Mouse (Mus musculus): ENCODE data around the gene Rai14. TPM values are rescaled to one million over a fixed set of nuclear protein-coding genes. Genes with fewer than 3 reads are reported as not detected.

Rai14 gene
- total RNA-seq, 1 experiment from 2014 or later, result 2.2 TPM

DNA sequence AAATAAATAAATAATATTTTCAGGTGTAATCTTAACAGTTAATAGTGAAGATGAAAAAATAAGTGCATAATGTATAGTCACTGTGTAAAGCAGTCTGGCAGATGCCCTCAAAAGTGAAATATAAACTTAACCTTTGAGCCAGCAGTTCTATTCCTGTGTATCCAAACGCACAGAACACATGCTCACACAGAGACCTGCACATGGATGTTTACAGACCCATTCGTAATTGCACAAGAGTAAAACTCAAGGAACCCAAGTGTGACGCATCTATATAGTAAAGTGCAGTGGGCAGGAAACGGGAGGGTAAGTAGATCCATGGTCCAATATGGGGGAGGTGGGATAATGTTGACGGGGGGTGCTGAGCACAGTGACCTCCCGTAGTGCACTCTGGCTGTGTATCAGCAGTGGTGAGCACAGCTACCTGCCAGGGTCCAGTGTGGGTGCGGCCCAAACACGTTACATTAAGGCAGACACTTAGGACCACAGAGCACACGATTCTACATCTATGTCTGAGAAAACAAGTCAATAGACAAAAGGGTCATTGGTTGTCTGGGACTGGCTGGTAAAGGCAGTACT, 13.4 kb downstream of the Rai14 start:
- ATAC-seq (replicated peaks; ENCODE audit: insufficient number of reproducible peaks, low FRiP score, low TSS enrichment, poor library complexity, severe bottlenecking), result no peak

DNA sequence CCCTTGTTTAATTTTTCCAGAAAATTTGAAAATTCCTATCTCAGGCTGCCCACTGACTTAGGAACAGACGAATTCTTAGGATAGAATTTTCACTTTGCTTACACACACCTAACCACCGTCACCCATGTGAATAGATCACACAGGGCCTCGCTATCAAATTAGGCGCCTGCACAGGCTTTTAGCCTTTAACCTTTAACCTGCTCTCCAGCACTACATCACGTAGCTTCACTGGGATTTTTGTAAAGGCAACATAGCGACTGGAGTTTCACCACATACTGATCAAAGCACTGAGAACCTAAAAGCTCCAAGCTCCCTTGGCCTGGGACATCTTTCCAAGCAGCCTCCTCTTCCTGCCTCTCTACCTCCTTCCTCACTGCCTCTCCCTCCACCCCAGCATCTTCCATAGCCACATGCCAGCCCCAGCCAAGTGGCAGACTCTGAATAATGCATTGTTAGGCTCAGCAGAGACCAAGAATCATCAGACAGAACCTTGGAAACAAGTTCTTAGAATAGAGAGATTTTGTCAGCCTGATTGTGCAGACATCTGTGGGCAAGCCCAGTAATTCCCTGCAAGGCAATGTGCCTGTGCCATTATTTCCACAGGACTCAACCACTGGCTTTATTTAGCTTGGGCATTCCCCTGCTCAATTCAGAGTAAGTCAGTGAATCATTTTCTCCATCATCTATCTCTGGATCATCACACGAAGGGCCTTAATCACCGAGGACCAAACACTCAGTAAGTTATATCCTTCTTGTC, 17.8 kb downstream of the Rai14 start:
- ATAC-seq (replicated peaks; ENCODE audit: insufficient number of reproducible peaks, low FRiP score, low TSS enrichment, poor library complexity, severe bottlenecking), result no peak

DNA sequence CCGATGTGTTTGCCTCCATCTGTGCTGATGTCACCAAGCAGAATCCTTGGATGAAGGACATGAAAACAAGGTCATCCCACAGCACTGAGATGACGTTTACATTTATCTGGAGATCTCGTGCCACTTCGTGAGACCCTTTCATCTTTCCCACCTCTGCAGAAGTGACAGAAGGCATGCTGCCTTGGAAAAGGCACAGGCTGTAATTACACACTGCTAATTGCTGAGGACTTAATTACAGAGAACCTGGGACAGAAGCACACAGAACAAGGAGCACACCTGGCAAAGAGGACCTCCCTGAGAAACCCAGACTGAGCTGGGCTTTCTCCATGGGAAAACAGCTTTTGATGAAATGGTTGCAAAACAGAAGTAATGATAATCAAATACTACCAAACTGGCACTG, 21.8 kb downstream of the Rai14 start:
- no peak for ATAC-seq (replicated peaks; ENCODE audit: insufficient number of reproducible peaks, low FRiP score, low TSS enrichment, poor library complexity, severe bottlenecking)

DNA sequence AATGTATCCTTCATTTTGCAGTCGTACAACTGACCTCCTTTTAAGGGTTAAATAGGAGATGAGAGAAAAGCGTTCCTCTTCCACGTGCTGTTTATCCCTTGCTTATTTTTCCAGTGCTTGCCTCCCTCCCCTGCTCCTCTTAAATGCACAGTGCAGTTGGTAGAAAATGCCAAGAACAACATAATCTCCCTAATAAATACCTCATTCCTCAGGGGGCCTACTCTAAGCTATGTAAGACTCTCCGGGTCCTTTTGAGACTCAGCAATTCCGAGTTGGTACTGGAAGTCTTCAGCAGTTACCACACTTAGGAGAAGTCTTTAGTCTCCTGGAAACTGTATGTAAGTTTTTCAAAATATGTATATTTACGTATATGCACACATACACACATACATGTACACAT, 22.9 kb downstream of the Rai14 start:
- ATAC-seq (replicated peaks; ENCODE audit: insufficient number of reproducible peaks, low FRiP score, low TSS enrichment, poor library complexity, severe bottlenecking), result no peak

DNA sequence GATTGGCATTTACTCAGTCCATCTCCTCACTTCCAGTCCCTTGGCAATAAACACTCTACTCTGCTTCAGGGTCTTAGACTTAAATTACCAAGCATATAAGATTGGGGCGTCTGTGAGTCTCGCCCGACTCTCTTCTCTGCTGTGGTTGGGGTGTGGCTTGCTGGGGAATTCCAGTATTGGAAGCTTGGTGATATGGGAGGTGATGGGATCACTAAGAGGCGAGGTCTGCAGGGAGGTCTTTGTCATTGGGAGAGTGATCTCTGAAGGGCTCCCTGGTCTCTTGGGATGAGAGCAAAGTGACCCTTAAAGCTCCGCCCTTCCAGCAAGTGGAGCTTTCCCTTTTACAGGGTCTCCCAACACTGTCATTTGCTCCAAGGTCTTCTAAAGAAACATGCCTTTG, 23.5 kb downstream of the Rai14 start:
- ATAC-seq (replicated peaks; ENCODE audit: insufficient number of reproducible peaks, low FRiP score, low TSS enrichment, poor library complexity, severe bottlenecking), result no peak

DNA sequence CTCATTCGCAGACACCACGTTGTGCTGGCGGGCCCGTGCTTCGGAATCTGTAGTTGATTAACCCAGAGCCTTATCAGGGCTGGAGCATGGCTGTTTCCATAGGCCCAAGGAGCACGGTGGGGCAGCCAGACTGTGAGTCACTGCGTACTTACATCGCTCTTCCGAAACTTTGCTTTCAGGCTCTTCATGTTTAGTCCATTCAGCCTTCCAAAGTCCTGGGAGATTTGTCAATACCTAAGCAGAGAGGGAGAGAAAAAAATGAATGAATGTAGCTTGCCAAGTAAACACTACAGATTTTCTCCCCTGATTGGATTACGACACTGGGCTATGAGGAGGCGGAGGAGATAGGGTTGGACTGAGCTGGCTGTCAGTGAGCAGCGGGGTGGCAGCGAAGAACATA, 24.2 kb downstream of the Rai14 start:
- ATAC-seq (replicated peaks; ENCODE audit: insufficient number of reproducible peaks, low FRiP score, low TSS enrichment, poor library complexity, severe bottlenecking), result no peak

DNA sequence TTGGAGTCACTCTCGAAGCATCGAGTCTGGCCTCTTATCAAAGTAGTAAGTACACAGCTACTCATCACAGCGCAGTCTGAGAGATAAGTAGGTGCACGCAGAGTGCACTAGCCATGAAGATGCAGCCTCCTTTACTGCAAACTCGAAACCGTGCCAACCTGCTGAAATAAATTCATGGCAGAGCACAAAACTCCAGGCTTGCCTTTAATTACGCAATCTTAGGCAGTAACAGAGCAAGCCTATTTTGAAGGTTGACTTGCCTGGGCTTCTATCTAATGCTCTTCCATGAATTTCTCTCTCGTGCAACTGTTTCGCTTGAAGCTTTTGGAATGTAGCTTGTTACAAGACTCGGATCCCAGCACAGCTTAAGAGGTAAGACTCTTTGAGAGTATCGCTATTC, 25.1 kb downstream of the Rai14 start:
- ATAC-seq (replicated peaks; ENCODE audit: insufficient number of reproducible peaks, low FRiP score, low TSS enrichment, poor library complexity, severe bottlenecking), result no peak

DNA sequence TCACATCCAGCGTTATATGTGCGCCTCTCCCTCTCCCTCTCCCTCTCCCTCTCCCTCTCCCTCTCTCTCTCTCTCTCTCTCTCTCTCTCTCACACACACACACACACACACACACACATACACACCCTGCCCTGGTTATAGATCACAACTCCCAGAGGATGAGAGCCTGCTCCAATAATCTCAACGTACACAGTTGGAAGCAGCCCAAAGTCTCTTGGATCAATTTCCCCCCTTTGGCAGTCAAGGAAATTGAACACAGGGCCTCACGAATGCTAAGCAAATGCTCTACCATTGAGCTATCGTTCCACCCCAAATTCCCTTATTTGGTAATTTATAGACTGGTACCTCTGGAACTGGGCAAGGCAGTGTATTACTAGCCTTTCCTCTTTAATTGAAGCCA, 25.7 kb downstream of the Rai14 start:
- ATAC-seq (replicated peaks; ENCODE audit: insufficient number of reproducible peaks, low FRiP score, low TSS enrichment, poor library complexity, severe bottlenecking), result no peak

DNA sequence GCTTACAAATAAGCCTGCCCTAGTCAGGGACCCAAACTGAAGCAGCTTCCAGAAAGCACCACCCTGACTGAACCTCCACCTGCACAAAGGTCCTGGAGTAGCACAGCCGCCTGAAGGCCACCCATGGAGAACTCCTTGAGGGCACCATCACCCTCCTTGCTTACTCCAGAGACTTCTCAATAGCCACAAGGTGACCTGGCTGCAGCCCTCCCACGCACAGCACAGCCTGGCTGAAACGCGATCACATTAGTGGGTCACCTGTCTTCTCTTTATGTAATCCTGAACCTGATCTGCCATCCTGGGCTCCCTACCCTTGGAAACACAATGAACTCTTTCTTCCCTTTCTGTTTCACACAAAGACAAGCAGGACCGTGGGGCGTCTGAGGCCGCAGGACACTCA, 27.1 kb downstream of the Rai14 start:
- ATAC-seq (replicated peaks; ENCODE audit: insufficient number of reproducible peaks, low FRiP score, low TSS enrichment, poor library complexity, severe bottlenecking), result no peak

DNA sequence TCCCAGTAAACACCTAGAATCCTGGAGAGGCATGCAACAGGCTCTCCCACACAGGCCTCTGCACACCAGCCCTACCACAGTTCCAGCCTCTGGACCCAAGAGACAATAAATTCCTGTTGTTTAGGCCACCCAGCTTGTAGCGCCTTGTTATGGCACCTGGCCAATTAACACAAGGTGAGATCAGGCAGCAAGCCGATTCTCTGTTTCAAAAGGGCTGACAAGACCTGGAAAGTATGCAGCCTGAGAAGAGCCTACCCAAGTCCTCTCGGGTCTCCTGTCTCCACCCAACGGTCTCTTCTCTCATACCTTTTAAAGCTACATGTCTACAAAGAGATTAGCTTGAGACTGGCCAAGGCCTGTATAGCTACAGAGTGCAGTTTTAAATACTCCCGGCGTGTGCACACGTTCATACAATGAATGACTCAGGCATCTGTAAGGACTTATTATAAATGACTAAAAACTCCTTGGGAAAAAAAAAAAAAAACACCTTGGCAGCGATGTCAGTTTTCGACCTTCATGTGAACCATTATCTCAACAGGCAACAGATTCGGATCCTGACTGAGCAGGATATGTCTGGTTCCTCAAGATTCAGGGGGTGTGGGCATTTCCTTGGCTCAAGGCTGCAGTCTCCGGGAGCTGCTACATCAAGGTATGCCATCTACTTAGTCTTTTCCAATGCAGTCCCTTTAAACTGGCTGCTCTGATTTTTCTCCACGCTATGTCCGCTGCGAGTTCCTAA, 28.6 kb downstream of the Rai14 start:
- ATAC-seq (replicated peaks; ENCODE audit: insufficient number of reproducible peaks, low FRiP score, low TSS enrichment, poor library complexity, severe bottlenecking), result no peak

DNA sequence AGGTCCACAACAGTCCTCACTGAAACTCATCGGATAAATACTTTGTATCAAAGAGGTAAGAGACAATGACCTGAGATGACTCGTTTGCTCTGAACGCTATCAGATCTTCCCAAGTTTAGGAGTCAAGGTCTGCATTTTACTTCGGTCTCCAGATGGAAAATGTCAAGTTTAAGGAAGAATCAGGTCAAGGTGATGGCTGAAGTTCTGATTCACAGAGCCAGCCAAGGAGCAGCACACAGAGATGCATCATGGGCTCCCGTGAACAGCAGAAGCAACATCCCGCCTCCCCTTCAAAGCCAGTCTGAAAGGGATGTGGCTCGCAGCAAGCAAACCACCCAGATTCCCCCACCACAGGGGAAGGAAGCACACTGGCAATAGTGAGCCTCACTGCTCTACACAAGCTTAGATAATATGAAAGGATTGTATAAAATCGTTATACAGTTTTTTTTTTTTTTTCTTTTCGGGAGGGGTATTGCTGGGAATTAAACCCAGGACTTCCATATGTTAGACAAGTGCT, 30.7 kb downstream of the Rai14 start:
- ATAC-seq (replicated peaks; ENCODE audit: insufficient number of reproducible peaks, low FRiP score, low TSS enrichment, poor library complexity, severe bottlenecking), result no peak

DNA sequence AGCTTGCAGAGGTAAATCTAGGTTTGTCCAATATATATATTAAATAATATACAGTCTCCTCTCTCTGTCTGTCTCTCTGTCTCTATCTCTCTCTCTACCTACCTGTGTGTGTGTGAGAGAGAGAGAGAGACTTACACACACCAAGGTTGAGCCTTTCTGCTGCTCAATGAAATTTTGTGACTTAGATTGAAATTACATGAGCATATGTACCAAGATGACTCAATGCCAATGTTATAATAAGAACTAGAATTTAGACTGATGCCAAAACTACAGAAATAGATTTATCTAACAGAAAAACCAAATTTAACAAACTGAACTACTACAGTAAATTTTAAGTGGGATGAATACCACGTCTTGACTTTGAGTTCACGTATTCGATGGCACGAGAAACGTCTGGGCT, 33.9 kb downstream of the Rai14 start:
- no peak for ATAC-seq (replicated peaks; ENCODE audit: insufficient number of reproducible peaks, low FRiP score, low TSS enrichment, poor library complexity, severe bottlenecking)

DNA sequence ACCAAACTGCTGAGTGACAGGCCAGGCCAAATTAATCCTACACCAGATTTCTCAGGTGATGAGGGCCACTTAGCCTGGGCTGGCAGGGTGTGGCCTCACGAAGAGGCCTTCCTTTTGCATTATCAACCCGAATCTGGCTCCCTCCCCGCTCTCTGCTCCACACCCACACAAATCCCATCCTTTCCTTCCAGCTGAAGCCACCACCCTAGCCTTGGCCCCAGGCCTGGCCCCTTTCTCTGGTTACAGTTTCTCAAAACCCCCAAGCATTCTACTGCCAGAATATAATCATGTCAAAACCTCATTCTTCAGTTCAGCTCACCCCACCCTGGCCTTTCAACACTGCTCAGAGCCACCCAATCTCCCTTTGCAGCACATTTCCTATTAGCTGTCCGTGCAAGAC, 34.9 kb downstream of the Rai14 start:
- no peak for ATAC-seq (replicated peaks; ENCODE audit: insufficient number of reproducible peaks, low FRiP score, low TSS enrichment, poor library complexity, severe bottlenecking)

DNA sequence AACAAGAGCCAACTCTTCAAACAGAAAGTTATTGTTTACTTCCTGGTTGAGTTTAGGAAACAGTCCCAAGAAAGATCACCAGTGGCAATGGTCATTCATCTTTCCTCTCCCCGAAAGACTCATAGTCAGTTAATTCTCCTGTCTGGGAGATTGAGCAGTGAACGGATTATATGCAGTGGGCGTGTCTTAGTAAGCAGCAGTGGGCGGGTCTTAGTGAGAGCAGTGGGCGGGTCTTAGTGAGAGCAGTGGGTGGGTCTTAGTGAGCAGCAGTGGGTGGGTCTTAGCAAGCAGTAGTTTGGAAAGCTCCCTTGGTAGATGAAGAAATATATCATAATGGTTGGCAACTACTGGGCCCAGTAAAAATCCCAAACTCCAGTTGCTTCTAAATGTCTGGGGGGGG, 38.6 kb downstream of the Rai14 start:
- ATAC-seq (replicated peaks; ENCODE audit: insufficient number of reproducible peaks, low FRiP score, low TSS enrichment, poor library complexity, severe bottlenecking), result no peak

DNA sequence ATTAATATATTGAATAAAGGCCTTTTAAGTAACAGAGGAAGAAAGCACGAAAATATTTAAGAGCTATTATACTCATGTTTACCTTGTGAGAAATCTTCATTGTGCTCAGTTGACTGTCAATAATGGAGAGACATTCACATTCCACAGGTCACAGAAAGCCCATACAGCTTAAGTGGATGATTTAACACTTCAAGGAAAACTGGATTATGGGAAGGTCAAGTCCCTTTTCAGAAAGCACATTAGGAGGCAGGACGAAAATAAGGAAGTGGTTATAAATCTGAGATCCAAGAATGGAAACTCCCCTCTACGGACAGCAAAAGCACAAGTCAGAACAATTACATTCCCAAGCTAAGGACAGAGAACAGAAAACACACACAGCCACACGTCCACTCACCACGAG, 41.5 kb downstream of the Rai14 start:
- ATAC-seq (replicated peaks; ENCODE audit: insufficient number of reproducible peaks, low FRiP score, low TSS enrichment, poor library complexity, severe bottlenecking), result no peak

DNA sequence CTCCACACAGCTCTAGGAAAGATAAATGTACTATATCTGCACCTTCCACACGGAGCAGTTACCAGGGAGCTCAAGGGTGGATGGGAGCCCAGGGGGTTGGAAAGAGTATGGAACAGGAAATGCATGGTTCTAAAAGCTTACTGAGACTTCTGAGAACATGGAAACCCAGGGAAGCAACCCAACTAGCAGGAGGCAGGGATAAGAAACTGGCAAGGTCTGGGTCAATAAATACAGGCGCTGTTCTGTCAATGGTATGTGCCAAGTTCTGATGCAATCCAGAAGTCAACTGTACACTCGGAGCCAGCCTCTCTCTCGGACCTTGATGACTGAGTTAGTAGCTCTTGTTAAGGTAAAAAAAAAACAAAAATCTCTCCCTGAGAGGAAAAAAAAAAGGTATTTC, 42.6 kb downstream of the Rai14 start:
- ATAC-seq (replicated peaks; ENCODE audit: insufficient number of reproducible peaks, low FRiP score, low TSS enrichment, poor library complexity, severe bottlenecking), result no peak

DNA sequence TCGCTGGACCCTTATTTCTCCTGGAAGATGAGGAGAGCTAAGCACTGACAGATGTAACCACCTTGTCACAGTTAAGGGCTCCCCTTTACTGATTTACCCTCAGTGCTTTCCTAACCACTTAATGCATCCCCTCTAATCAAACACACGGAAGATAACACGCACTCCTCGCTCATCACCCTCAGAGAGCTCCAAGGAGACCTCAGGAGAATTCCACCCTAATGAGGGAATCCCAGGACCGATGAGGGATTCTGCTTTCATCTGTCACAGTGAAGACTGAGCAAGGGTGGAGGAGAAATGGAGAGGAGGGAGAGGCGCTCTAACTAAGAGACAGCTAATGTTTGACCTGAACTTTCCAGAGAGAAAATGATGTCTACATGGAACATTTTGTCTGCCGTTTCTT, 44.3 kb downstream of the Rai14 start:
- ATAC-seq (replicated peaks; ENCODE audit: insufficient number of reproducible peaks, low FRiP score, low TSS enrichment, poor library complexity, severe bottlenecking), result no peak

DNA sequence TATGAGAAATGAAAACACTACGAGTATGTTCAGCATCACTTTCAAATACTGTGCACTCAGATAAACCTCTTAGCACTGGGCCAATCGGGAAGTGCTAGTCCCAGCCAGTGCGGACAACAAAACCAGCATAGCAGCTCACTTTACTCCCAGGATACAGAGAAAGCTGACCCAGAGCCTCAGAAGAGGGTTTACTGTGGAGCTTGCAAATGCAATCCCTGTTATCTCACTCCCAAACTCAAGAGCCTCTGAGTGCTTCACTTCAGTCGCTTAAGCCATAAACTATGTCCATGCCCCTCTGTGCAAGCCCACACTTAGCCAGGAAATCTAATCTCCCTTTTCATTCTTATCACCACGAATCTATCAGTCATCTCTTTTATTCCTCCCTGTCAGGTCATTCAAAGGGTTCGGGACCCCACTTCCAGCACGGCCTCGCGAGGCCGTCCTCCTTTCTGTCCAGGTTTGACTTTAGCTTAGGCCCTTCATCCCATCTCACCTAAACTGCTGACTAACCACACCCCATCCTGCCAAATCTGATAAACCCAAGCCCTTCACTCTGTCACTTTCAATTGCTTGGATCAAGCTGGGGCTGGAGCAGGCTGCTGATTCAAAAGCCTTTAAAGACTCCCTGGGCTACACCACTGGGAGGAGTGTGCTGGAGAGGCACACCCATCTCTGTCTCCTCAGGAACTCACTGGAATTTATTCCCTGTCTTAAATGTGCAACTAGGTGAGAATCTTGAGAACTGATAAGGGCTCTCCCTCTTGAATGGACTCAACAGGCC, 46.1 kb downstream of the Rai14 start:
- no peak for ATAC-seq (replicated peaks; ENCODE audit: insufficient number of reproducible peaks, low FRiP score, low TSS enrichment, poor library complexity, severe bottlenecking)

DNA sequence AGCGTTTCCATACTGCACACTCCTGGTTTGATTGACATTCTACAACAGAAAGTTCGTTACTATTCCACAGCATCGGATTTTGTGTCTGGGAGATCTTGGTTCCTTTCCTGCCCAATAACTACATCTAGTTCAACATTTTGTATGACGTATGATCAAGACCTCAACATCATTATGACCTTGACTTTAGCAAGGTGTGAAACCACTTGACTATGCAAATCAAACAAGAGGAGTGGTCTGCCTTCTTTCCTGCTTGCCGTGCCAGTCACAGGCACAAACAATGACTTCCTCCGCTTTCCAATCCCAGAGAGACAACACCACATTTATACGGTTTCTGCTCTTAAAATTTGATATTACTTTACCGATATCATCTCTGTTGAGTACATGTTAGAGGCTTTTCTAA, 48.6 kb downstream of the Rai14 start:
- no peak for ATAC-seq (replicated peaks; ENCODE audit: insufficient number of reproducible peaks, low FRiP score, low TSS enrichment, poor library complexity, severe bottlenecking)
